Mouse (Mus musculus): ENCODE measurements around the gene Grm4. TPM values are rescaled to one million over a fixed set of nuclear protein-coding genes. Genes with fewer than 3 reads are reported as not detected.
A peak's percentile ranks its signal among the peaks of the same experiment; 100 is the strongest.

Gene Grm4
- polyA plus RNA-seq, 1 experiment from 2014 or later, result 0.69 TPM

- peak; percentile 46 for DNase-seq (ENCODE audit: low spot score)
Measured at GRCm38 (mm10) chr17:27513279-27513915, 7.8 kb downstream of the Grm4 start.

DNA sequence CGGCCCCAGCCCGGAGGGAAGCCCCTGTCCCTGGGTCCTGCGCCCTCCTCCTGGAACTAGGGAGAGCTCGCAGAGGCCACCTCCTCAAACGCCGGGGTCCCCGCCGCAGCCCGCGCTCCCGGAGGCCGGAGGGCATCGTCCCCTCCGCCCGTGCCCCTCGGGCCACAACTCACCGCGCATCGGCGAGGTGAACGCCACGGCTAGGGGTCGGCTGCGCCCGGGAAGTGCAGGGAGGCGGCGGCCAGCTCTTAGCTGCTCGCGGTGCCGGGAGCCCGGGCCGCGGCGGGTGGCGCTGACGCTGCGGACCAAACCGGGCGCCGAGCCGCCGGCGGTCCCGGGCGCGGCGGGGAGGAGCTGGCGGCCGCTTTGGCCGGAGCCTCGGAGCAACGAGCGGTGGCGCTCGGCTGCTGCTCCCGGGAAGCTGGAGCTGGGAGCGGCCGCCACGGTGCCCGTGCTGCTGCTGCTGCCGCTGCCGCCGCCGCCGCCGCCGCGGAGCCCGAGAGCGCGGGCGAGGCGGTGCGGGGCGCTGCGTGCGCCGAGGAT lies 8.5 kb downstream of the Grm4 start:
- no peak for DNase-seq (ENCODE audit: low spot score)

- DNase-seq (ENCODE audit: low spot score), result peak; percentile 22
Measured at GRCm38 (mm10) chr17:27511865-27512618, 9.2 kb downstream of the Grm4 start.

DNA sequence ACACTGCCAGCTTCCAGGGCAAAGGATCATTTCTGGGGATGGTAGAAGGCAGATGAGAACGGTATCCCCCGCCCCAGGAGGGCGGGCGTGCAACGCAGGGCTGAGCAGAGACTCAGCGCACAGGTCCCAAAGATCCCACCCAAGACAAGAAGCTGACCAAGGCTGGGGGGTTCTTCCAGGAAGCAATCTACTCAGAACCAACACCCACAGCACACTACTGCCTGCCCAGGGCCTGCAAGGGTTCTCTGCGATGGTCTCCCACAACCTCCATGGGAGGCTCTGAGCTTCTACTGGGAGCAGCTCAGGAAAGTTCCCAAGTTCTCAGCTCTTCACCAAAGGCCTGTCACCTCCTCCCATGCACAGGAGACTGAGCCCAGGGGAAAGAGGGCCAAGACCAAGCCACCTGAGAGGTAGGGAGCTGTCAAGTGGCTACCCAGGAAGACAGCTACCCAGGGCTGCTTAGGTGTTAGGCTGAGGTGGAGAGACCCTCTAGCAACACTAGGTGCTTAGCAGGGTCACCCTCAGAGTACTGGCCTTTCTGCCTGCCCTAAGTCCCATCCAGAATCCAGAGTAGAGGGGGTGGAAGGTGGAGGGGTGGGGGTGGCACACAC lies 10.0 kb downstream of the Grm4 start:
- no peak for DNase-seq (ENCODE audit: low spot score)

DNA sequence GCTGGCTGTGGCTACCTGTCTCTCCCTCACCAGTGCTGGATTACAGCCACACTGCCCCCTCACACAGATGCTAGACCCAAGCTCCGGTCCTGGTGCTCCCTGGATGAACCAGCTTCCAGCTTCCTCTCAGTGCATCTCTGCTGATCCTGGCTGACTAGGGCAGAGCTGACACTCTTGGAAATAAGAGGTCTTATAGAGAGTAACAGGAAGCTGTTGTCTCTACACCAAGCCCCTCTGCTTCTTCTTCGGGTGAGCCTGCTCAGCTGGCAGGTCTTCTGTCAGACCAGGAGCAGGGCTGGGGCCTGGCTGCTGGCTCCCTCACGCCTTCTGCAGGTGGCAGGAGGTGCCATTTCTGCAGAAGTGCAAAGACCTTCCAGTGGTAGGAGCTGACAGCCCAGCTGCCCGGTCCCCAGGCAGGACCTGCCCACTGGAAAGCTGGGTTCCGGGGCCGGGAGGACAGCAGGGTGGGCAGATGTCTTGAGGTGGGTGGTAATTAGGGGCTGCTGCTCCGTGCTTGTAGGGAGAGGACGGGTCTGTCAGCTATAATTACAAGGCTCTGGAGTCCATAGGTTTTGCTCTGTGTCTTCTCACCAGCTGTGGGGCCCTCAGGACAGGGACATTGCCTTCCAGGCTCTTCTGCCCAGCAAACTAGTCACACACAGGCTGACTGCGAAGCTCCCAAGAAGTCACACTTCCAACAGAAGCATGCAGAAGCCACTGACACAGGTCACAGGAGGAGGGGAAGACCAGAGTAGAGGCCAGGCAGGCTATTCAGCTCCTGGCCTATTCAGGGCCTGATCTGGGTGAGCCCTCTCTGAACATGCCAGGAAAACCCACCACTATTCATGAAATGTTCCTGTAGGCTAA lies 10.7 kb downstream of the Grm4 start:
- no peak for DNase-seq (ENCODE audit: low spot score)

DNA sequence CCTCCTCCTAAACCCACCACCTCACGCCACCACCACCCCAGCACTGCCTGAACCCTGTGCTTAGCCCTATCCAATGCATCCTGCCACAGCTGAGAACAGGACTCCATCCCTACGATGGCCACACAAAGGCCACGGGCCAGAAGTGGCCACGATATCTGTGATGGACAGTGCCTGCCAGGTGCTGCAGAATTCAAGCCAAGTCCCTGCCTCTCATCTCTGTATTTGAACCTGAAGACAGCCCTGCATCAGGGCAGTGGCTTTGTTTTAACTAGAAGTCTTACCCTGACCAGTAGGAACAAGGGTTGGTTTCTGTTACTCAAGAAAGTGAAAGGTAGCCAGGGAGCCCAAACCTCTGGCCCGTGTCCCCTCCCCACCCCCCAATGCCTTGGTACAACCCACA lies 12.1 kb downstream of the Grm4 start:
- no peak for DNase-seq (ENCODE audit: low spot score)

DNA sequence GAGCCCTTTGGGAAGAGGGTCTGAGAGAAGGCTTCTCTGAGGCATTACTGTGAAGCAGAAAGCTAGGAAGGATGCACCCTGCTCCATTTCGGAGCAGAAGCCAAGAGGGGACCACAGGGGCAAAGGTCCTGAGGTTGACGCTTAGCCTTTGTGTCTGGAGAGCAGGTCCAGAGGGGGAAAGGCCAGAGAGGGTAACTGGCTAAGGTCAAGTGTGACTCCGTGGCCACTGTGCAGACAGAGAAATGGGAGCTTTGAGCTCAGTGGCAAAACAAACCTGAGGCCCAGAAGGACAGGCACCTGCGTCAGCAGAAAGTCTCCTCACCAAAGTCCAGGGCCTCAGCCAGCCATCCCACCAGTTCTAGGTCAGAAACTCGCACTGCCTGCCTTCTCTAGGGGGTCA lies 12.7 kb downstream of the Grm4 start:
- no peak for DNase-seq (ENCODE audit: low spot score)

- DNase-seq (ENCODE audit: low spot score), result no peak
Measured at GRCm38 (mm10) chr17:27508002-27508401, 13.2 kb downstream of the Grm4 start.

GRCm38 (mm10) chr17:27507591-27507945 lies 13.6 kb downstream of the Grm4 start:
- DNase-seq (ENCODE audit: low spot score), result no peak

- no peak for DNase-seq (ENCODE audit: low spot score)
Measured at GRCm38 (mm10) chr17:27506871-27507590, 14.2 kb downstream of the Grm4 start.

- DNase-seq (ENCODE audit: low spot score), result no peak
Measured at GRCm38 (mm10) chr17:27506362-27506761, 14.8 kb downstream of the Grm4 start.

GRCm38 (mm10) chr17:27505221-27505881 lies 15.9 kb downstream of the Grm4 start:
- DNase-seq (ENCODE audit: low spot score), result no peak

GRCm38 (mm10) chr17:27503869-27504268 lies 17.3 kb downstream of the Grm4 start:
- no peak for DNase-seq (ENCODE audit: low spot score)

DNA sequence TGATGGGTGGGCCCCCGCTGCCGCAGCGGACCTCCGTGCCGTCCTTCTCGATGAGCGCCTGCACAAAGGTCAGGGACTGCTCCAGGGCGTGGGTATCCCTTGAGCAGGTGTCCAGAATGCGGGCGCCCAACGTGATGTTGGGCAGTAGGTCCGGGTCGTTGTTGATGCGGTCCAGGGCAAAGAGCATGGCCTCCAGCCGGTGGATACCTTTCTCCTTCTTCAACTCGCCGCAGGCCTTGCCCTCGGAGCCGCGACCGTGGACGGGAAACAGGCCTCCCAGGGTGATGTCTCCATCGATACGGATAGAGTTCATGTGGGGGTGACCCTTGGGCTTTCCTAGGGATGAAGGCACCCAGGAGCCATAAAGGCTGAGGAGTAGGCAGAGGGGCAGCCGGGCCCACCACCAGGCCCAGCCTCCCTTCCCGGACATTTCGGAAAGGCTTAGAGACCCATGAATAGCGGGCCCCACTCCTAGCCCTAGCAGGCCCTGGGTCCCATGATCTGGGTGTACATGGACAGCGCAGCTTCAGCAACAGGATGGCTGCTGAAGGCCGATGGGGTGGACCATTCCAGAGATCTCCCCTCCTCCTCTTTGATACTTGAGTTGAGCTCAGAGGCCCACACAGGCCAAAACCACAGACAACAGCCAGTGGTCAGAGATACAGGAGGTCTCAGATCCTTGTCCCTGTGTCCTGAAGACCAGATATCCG lies 18.3 kb downstream of the Grm4 start:
- no peak for DNase-seq (ENCODE audit: low spot score)

DNA sequence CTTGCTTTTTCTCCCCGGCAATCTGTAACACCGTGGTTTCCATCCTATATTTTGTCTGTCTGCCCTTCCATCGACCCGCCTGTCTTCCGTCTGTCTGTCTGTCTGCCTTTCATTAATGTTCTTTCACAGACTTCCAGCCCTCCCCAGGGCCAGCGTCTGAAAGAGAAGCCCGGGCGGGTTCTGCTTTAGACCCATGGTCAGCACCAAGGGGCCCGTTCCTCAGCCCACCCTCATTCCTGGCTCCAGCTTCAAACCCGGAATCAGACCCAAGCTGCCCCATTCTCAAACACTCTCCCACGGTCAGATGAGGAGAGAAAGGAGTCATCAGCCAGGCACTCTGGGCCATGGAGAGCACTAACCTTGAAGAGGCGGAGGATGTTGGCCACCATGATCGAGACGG lies 18.9 kb downstream of the Grm4 start:
- no peak for DNase-seq (ENCODE audit: low spot score)

DNA sequence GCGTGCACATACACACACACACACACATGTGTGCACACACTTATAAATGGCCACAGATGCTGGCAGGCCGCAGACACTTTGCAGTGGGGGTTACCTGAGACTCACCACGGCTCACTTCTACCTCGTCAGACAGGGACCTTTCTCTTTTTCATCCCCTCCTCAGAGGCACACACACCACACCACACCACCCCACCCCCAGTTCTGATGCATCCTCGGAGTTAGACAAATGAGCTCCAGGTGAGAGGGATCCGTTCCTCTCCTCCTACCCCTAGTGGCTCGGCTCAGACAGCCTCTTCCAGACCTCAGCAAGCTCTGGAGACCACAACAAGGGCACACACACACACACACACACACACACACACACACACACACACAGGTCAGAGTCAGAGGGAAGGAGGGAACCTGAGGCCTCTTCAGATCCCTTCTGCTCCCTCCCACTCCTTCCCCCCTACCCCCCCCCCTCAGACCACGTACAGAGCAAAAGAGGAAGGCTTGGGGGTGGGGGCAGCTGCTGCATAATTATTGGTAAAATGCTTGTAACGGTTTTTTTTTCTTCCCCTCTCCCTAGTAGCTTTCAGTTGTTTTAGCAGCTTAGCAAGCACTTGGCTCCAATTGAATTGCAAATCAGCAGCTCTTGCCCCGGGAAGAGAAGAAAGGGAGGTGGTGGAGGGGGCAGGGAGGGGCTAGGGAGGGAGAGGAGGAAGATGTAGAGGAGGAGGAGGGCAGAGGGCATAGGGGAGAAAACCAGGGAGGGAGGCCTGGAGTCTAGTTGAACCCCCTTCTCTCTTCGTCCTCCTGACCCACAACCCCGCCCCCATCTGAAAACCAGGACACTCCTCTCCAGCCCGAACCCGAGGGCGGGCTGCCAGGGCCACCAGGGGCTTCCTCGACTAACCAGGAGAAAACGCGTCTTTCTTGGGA lies 19.6 kb downstream of the Grm4 start:
- DNase-seq (ENCODE audit: low spot score), result peak; percentile 42

DNA sequence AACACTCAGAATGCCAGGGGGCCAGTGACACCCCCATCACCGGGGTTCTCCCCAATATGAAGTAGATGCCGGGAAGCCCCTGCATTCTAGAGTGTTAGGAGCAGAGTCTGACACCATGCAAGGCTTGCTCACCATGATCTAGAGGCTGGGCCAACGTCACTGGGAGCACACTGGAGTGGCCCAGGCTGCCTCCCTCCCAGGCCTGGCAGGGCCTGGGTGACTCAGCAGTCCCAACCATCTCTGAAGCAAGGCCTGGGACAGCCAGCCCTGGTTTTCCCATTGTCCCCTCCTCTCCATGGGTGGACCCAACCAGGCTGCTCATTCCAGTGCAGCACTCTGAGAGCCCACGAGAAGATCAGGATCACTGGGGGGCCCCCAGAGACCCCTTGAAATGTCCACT lies 20.4 kb downstream of the Grm4 start:
- DNase-seq (ENCODE audit: low spot score), result no peak

DNA sequence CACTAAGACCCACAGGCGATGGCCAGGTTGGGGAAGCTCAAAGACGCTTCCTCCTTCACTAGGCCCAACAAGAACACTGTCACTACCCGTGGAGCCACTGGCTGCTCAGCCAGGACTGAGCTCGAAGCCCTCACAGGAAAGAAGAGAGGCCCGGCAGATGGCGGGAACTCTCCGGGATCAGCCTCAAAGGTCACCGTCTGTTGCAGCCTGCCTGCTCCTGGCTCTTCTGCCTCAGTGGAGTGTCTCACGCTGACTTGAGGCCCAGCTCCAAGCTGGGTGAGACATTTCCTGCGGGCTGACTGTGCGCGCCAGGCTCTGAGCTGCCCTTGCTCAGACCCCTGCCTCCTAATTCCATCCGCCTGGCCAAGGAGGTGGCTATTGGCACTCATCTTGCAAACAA lies 22.1 kb downstream of the Grm4 start:
- no peak for DNase-seq (ENCODE audit: low spot score)

- peak; percentile 32 for DNase-seq (ENCODE audit: low spot score)
Measured at GRCm38 (mm10) chr17:27497798-27498197, 23.4 kb downstream of the Grm4 start.
